Mouse (Mus musculus) spleen, adult 2 months (tissue): ENCODE data around the gene Clec4n. TPM values are rescaled to one million over a fixed set of nuclear protein-coding genes. Genes with fewer than 3 reads are reported as not detected.

Experiments used
- DNase-seq, 2 experiments: peaks; one replicate each; pipeline versions ENCODE4 v3.0.0 to v3.0.0-alpha.2; 2012 to 2021; ENCODE audit warnings: low spot score in 2 of 2, low read depth in 1 of 2
- H3K27ac ChIP-seq: fragments of 200-500 bp; 2 replicates; pipeline ENCODE4 v1.5.1; 2012; ENCODE audit warnings: low read length, inconsistent platforms; ENCODE audit not compliant: insufficient read depth
- H3K27me3 ChIP-seq: fragments of 200-500 bp; 2 replicates; pipeline ENCODE4 v1.6.1; 2012; ENCODE audit warnings: mild to moderate bottlenecking, moderate library complexity, low read length, inconsistent platforms; ENCODE audit not compliant: control insufficient read depth, insufficient read depth
- H3K36me3 ChIP-seq: fragments of 200-500 bp; 2 replicates; pipeline ENCODE4 v1.6.1; 2012; ENCODE audit warnings: mild to moderate bottlenecking, low read length, inconsistent platforms; ENCODE audit not compliant: control insufficient read depth, insufficient read depth
- H3K4me1 ChIP-seq: fragments of 200-500 bp; 2 replicates; pipeline ENCODE4 v1.6.1; 2011; ENCODE audit warnings: inconsistent platforms; ENCODE audit not compliant: control insufficient read depth, insufficient read depth, insufficient read length
- H3K4me3 ChIP-seq: fragments of 200-500 bp; 2 replicates; pipeline ENCODE4 v1.5.1; 2011; ENCODE audit warnings: mild to moderate bottlenecking, inconsistent platforms; ENCODE audit not compliant: insufficient read depth, insufficient read length; ENCODE audit errors: extremely low read depth
- CTCF ChIP-seq: fragments of 200-500 bp; IDR thresholded peaks from 2 replicates; pipeline ENCODE4 v1.5.1; 2011; ENCODE audit warnings: mild to moderate bottlenecking, inconsistent platforms; ENCODE audit not compliant: insufficient read depth, insufficient read length, insufficient replicate concordance; ENCODE audit errors: extremely low read depth
- POLR2A ChIP-seq: fragments of 200-500 bp; IDR thresholded peaks from 2 replicates; pipeline ENCODE4 v1.6.1; 2011; ENCODE audit warnings: low read depth, low read length, inconsistent platforms
- WGBS: fragments of 180-500 bp; shearing (Covaris S2); methylation state at CpG from one replicate; pipeline ENCODE4 v1.1.7; 2018; 5-methylcytosine and 5-hydroxymethylcytosine counted together
- polyA plus RNA-seq: library from polyadenylated mRNA; depleted of rRNA; stranded (reverse); fragments of >200 nt; gene quantifications from 2 replicates; pipeline ENCODE4 v1.2.3, GENCODE M21; 2012

Clec4n gene
- polyA plus RNA-seq, 1 experiment, result 18.2 TPM

DNA sequence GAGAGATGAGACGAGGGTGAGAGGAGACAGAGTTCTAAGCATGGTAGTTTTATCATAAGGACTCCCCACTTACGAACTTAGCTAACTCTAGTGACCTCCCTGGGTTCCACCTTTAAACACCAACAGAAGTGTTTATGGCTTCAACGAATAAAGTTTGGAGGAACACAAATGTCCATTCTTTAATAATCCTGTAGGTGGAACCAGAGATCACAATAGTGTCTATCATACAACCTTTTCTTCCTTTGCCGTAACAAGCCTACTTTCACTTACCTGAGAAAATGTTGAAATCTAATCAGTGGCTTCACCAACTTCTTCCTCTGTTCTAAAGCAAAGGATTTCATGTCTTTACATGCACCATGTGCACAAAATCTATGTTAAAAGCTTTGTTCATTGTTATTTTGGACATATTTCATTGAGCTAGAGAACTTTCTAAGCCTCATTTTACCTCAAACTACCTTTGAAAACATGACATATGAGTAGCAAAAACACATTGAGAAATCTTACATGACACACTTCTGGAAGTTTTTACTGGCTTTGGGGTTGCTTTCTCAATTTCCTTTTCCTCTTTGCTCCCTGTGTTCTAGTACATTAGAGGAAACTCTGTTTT is 32.0 kb downstream of the Clec4n start, which contains the start of gene Clec4d:
Clec4d (plus strand) TSS at position 557 of the 607 bp plus-strand sequence.
- Histone ChIP-seq H3K4me3 (no peak within 1 kb of the TSS; the same call in 1 of the 2 replicates), H3K4me1 (no peaks in the 10 kb centered on the region), H3K36me3 (no peaks in the 10 kb centered on the region), H3K27me3 (no peaks in the 10 kb centered on the region), H3K27ac (no peak within 1 kb of the TSS)
- TF ChIP-seq CTCF, result no peak
- TF ChIP-seq POLR2A, result no peak
- no peak for DNase-seq
- WGBS, result 39% methylated on average over 4 of the region's 4 CpGs

DNA sequence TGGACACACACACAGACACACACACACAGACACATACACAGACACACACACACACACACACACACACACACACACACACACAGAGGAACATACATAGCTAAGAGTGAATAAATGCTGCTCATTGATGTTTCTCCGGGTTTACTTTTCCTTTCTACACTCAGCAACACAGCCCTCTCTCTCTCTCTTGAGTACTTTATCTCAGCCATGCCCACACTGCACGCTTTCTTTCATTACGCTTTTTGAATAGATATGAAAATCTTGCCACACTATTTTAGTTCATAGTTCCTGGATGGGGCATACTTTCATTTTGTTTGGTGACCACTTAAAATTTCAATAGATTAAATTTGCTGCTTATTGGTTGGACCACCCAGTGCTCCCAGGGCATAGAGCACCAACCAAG is 34.6 kb downstream of the Clec4n start:
- H3K27ac ChIP-seq, result no peak overlapping the region
- DNase-seq, result no peak
- no peak overlapping the region for H3K4me3 ChIP-seq
- no peaks in the 10 kb centered on the region for H3K27me3 ChIP-seq
- H3K36me3 ChIP-seq, result no peaks in the 10 kb centered on the region
- no peaks in the 10 kb centered on the region for H3K4me1 ChIP-seq
- whole genome bisulfite sequencing, result 81% methylated on average over 3 of the region's 3 CpGs
- TF ChIP-seq CTCF (no peak), POLR2A (no peak)

- no peak for DNase-seq
- WGBS, result 73% methylated on average over 4 of the region's 4 CpGs
- no peak overlapping the region for H3K27ac ChIP-seq
- TF ChIP-seq CTCF (no peak), POLR2A (no peak)
- no peaks in the 10 kb centered on the region for H3K36me3 ChIP-seq
- no peaks in the 10 kb centered on the region for H3K27me3 ChIP-seq
- no peak overlapping the region for H3K4me3 ChIP-seq
- H3K4me1 ChIP-seq, result no peaks in the 10 kb centered on the region
These were observed 36.2 kb downstream of the Clec4n start for GRCm38 (mm10) chr6:123265809-123266208.

DNA sequence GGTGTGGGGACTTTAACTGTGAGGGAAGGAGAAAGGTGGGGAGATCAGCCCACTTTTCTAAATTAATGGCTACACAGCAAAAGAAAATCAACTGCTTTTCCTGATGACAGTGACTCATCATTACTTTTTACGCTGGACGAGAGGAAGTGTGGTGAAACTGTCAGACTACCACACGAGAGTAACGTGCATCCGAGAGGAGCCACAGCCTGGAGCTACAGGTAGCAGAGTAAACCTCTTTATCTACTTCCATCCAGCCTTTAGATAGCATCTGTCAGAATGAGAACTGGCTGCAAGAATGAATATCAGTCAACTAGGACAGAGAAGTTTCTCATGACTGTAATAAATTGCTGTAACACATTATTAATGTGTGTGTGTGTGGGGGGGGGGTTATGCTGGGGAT is 37.3 kb downstream of the Clec4n start:
- Histone ChIP-seq H3K4me3 (no peak overlapping the region), H3K27me3 (no peaks in the 10 kb centered on the region), H3K36me3 (no peaks in the 10 kb centered on the region), H3K4me1 (no peaks in the 10 kb centered on the region), H3K27ac (no peak overlapping the region)
- WGBS, result 18% methylated on average over 5 of the region's 5 CpGs
- TF ChIP-seq CTCF (no peak), POLR2A (no peak)
- DNase-seq, result no peak

DNA sequence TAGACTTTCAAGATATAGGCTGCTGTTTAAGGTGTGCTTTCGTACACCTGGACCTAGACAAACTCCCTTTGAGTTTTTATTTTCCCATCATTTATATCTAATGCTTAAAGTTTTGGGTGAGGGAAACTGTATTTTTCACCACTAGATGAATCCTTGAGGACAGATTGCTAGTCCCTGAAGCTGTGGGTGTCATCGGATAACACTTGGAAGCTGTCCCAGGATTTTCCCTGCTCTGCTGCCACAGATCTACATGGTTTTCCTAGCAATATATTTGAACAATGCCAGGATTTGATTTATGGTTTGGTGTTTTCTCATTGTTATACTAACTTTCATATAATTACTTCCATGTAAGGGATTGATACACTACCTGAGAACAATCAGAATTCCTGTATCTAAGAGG is 49.8 kb downstream of the Clec4n start:
- Histone ChIP-seq H3K36me3 (no peaks in the 10 kb centered on the region), H3K27ac (no peak overlapping the region), H3K4me1 (no peaks in the 10 kb centered on the region), H3K4me3 (no peak overlapping the region), H3K27me3 (no peaks in the 10 kb centered on the region; the same call in 1 of the 2 replicates)
- 95% methylated on average over 2 of the region's 2 CpGs for WGBS
- no peak for DNase-seq
- TF ChIP-seq POLR2A, result no peak
- TF ChIP-seq CTCF, result no peak

DNA sequence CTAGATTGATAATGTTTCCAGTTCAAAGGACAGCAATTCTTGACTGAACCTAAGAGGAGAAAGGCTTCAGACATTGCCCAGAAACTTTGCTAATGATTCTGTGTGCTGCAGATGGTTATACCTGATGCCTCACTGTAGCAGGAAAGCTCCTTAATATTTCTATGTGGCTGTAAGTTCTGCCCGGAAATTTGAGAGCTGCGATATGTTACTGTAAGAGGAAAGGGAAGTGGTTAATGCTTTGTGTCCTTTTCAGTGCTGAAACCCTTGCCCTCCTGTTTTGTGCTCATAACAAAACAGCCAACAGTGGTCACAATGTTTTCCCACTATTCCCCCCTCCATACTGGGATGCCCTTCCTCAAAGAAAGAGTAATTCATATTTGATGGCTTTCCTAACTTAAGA is 56.7 kb downstream of the Clec4n start:
- 7% methylated on average over 2 of the region's 2 CpGs for WGBS
- Histone ChIP-seq H3K27ac (no peak overlapping the region), H3K4me3 (no peak overlapping the region), H3K27me3 (no peaks in the 10 kb centered on the region), H3K4me1 (no peaks in the 10 kb centered on the region), H3K36me3 (no peaks in the 10 kb centered on the region)
- no peak for DNase-seq
- TF ChIP-seq POLR2A (no peak), CTCF (no peak)

DNA sequence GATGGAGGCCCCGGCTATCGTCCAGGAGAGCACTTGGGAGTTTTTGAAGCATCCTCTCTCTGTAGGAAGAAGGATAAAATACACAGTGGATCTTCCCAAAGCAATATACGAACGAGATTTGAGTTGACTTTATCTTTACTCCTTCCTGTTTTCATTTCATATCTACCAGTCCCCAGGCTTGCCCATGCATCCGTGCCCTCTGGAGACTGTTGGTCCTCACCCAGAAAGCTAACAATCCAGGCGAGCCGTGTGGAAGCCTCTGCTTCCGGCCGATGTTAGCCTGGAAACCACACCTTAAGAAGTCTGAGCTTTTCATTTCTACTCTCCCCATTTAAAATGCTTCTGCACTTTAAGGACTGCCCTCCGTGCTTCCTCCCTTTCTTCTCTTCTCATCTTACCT is 59.3 kb downstream of the Clec4n start:
- WGBS, result 28% methylated on average over 10 of the region's 10 CpGs
- TF ChIP-seq POLR2A (no peak), CTCF (no peak)
- no peaks in the 10 kb centered on the region for H3K4me1 ChIP-seq
- H3K36me3 ChIP-seq, result no peaks in the 10 kb centered on the region
- no peak overlapping the region for H3K27ac ChIP-seq
- H3K27me3 ChIP-seq, result no peaks in the 10 kb centered on the region
- H3K4me3 ChIP-seq, result no peak overlapping the region
- DNase-seq, result no peak
